Mouse (Mus musculus): Measurements from ENCODE around the gene Ccn6.

DNA sequence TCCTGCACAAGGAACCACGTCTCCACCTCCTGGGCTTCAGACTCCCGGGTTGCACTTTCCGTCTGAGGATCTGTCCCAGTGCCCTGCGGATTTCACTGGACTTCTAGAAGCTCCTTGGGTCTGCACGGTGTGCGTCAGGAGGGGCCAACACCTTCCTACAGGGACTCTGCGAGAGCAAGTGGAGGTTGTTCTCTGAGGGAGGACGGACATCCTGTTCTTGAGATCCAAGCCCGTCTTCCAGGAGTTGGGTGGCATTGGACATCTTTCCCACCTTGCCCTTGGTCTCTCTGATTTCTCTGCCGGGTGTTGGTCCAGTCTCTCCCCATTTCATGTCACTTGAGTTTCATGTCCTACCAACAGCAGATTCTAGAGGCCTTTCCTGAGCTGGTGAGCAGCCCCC is at the start of gene Ccn6:
- TF ChIP-seq CTCF (conservative IDR thresholded peaks at IDR 0.05; ENCODE audit: insufficient read depth, insufficient read length, low read depth, low read length): no peak
- no peak for TF ChIP-seq POLR2A (IDR thresholded peaks at IDR 0.05; ENCODE audit: low read depth, low read length)
